Mouse (Mus musculus) stomach, embryonic 16.5 days (tissue): ENCODE data around the gene Pcf11. TPM values are rescaled to one million over a fixed set of nuclear protein-coding genes. Genes with fewer than 3 reads are reported as not detected.

ENCODE experiments used
- ATAC-seq: fragments of 200-750 bp; cut with Nextera tagmentation; 2 replicates; pipeline ENCODE4 v1.8.0; 2017; ENCODE audit warnings: moderate number of reproducible peaks, moderate TSS enrichment; ENCODE audit not compliant: insufficient read depth, low FRiP score
- H3K27ac ChIP-seq: fragments of 300-500 bp; sonication (generic); 2 replicates; pipeline ENCODE4 v1.5.1; 2014; ENCODE audit warnings: low read length
- H3K27me3 ChIP-seq: fragments of 300-500 bp; sonication (generic); 2 replicates; pipeline ENCODE4 v1.6.1; 2014; ENCODE audit warnings: low read length, control low read depth, mixed read lengths; ENCODE audit not compliant: control insufficient read depth, insufficient read depth
- H3K36me3 ChIP-seq: fragments of 300-500 bp; sonication (generic); 2 replicates; pipeline ENCODE4 v1.6.1; 2014; ENCODE audit warnings: low read length; ENCODE audit not compliant: control insufficient read depth, insufficient read depth
- H3K4me1 ChIP-seq: fragments of 300-500 bp; sonication (generic); 2 replicates; pipeline ENCODE4 v1.6.1; 2014; ENCODE audit warnings: low read length, control low read depth, mixed read lengths; ENCODE audit not compliant: control insufficient read depth, insufficient read depth
- H3K4me2 ChIP-seq: fragments of 300-500 bp; sonication (generic); 2 replicates; pipeline ENCODE4 v1.6.1; 2014; ENCODE audit warnings: low read depth, low read length, mixed read lengths
- H3K4me3 ChIP-seq: fragments of 300-500 bp; sonication (generic); replicated peaks from 2 replicates; pipeline ENCODE4 v1.5.1; 2014; ENCODE audit warnings: mild to moderate bottlenecking, low read length
- H3K9ac ChIP-seq: fragments of 300-500 bp; sonication (generic); 2 replicates; pipeline ENCODE4 v1.6.1; 2014; ENCODE audit warnings: low read length
- H3K9me3 ChIP-seq: fragments of 300-500 bp; sonication (generic); replicated peaks from 2 replicates; pipeline ENCODE4 v1.6.1; 2016; ENCODE audit warnings: low read length, control low read depth; ENCODE audit not compliant: control insufficient read depth
- WGBS: fragments of 180-500 bp; shearing (Covaris S2); extraction: QIAGEN DNeasy Blood & Tissue Kit; methylation state at CpG from one replicate; pipeline ENCODE4 v1.1.7; 2014; 5-methylcytosine and 5-hydroxymethylcytosine counted together
- polyA plus RNA-seq: library from polyadenylated mRNA; unstranded; fragments of >200 nt; fragmentation: Nextera tagmentation; extraction: Ambion mirVana; gene quantifications from 2 replicates; pipeline ENCODE4 v1.2.1, GENCODE M21; 2015

The Pcf11 gene
- polyA plus RNA-seq, result 17.0 and 21.2 TPM in 2 replicates

DNA sequence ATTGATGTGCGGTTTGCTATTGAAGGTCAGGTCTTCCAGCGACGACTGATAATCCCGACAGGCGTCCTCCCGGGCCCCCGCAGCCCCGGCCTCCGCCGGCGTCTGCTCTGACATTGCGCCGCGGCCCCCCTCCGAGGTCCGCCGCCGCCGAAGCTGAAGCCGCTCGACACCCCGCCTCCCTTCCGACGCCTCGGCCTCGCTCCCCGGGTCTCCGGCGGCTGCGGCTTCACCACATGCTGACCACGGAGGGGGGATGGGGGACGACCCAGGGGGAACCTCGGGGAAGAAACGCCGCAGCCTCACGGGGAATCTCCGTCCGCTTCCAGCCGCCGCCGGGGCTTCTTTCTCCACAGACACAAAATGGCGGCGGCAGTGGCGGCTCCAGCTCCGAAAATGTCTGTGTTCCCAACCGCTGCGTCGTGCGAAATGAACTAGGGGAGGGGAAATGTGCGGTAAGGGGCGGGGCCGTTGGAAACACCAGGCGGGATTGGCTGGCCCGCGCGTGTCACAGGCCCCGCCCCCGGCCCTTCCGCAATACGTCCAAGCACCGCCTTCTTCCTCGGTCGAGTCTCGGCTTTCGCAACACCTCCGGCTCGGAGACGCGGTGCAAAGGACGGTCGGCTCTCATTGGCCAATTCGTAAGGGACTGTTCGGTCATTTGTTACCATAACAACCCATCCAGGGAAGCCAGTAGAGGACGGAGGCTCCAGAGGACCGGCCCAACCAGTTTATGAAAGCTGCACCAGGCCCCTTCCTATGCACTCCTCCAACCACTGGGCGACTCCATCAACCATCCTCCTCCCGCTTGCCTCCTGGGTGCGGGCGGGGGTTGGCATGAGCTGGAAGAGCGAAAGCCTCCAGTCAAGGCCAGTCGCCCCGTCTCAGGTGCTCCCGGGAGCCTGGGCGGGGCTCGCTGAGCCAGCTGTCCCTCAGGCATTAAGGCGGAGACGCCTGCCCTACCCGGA lies at the start of gene Pcf11:
Pcf11 (minus strand) TSS at position 428 of the 965 bp plus-strand sequence.
- peak within 1 kb of the TSS; percentile 99 for H3K27ac ChIP-seq
- peak; percentile 98 for ATAC-seq
- no peaks in the 10 kb centered on the region for H3K27me3 ChIP-seq
- H3K36me3 ChIP-seq, result no peaks in the 10 kb centered on the region
- H3K9ac ChIP-seq, result peak within 1 kb of the TSS; percentile 98
- H3K4me3 ChIP-seq, result peak within 1 kb of the TSS; percentile 100
- peak within 1 kb of the TSS; percentile 72 for H3K4me2 ChIP-seq
- H3K4me1 ChIP-seq, result peaks cover 15% of the 10 kb centered on the region
- WGBS, result under 1% methylated on average over 87 of the region's 88 CpGs
- no peaks in the 10 kb centered on the region for H3K9me3 ChIP-seq

DNA sequence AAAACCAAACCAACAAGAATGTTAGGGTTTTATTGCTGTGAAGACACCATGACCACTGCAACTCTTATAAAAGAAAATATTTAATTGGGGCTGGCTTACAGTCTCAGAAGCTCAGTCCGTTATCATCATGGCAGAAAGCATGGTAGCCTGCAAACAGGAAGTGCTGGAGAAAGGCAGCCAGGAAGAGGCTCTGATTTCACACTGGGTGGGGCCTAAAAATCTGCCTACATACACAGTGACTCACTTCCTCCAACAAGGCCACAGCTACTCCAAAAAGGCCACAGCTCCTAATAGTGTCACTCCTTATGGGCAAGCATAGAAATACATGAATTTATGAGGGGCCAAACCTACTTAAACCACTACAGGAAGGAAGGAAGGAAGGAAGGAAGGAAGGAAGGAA lies 45.3 kb upstream of the Pcf11 start:
- H3K27me3 ChIP-seq, result no peaks in the 10 kb centered on the region
- H3K36me3 ChIP-seq, result no peaks in the 10 kb centered on the region
- no peak overlapping the region for H3K4me2 ChIP-seq
- no peak overlapping the region for H3K4me3 ChIP-seq
- H3K9me3 ChIP-seq, result no peaks in the 10 kb centered on the region; the same call in 1 of the 2 replicates
- H3K27ac ChIP-seq, result no peak overlapping the region
- 75% methylated on average over 1 of the region's 1 CpGs for WGBS
- H3K9ac ChIP-seq, result no peak overlapping the region
- H3K4me1 ChIP-seq, result no peaks in the 10 kb centered on the region
- ATAC-seq, result no peak

DNA sequence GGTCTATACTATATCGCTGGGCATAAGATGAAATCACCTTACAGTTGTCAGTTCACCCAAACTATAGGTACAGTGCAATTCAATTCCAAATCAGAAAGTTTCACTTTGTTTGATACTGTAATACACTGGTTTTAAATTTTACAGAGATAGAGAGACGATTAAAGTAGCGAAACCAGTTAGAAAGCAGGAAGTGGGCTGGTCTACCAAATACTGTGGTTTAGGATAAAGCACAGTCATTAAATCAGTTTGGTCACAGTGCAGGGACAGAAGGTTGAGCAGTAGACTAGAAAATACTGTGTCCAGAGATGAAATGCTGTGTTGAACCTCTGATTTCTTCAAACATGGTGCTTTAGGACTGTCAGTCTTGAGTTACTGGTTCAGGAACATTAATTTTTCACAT lies 41.9 kb upstream of the Pcf11 start:
- WGBS, result 76% methylated on average over 3 of the region's 3 CpGs

DNA sequence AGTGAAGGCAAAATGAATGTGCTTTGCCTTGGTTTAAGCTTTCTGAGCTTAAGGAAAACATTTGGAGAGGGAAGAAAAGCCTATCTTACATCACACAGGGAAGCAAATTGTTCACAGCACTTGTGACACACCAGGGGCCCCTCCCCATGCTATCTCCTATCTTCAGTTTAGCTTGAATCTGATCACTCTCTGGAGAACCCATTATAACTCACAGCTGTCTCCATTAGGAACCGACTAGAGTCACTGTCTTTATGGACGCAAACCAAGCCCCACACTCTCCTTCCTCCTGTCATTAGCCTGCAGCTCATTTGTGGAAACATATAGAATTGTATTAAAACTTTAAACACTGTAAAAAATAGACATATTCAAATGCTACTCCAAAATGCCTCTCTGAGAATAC lies 39.8 kb upstream of the Pcf11 start:
- no peaks in the 10 kb centered on the region for H3K27me3 ChIP-seq
- no peaks in the 10 kb centered on the region for H3K36me3 ChIP-seq
- no peak overlapping the region for H3K4me3 ChIP-seq
- H3K9ac ChIP-seq, result no peak overlapping the region
- no peaks in the 10 kb centered on the region for H3K4me1 ChIP-seq
- no peaks in the 10 kb centered on the region for H3K9me3 ChIP-seq
- no peak overlapping the region for H3K27ac ChIP-seq
- H3K4me2 ChIP-seq, result no peak overlapping the region
- ATAC-seq, result no peak
- WGBS, result 25% methylated on average over 2 of the region's 2 CpGs

More for the DNA sequence above, 41.9 kb upstream of the Pcf11 start:
- H3K9me3 ChIP-seq, result no peaks in the 10 kb centered on the region; the same call in 1 of the 2 replicates
- H3K4me3 ChIP-seq, result no peak overlapping the region
- no peak for ATAC-seq
- no peak overlapping the region for H3K4me2 ChIP-seq
- H3K36me3 ChIP-seq, result no peaks in the 10 kb centered on the region
- H3K4me1 ChIP-seq, result no peaks in the 10 kb centered on the region
- H3K9ac ChIP-seq, result no peak overlapping the region
- no peak overlapping the region for H3K27ac ChIP-seq
- no peaks in the 10 kb centered on the region for H3K27me3 ChIP-seq

DNA sequence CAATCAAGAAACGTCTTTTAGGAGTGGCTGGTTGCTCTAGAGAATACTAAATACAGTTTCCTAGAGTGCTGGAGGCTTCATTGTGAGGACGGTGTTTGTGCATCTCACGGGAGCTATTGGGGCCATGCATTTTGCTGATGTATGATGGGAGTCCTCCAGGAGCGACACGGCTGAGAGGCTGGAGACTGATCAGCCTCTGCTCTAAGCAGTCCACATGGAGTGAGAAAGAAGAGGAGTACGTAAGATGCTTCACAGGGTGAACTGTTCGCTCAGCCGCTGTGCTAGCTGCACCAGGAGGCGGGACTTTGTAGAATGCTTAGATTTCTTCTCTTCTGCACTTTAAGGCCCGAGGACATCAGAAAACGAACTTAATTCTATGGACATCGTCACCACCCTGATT lies 37.0 kb upstream of the Pcf11 start:
- Histone ChIP-seq H3K36me3 (no peaks in the 10 kb centered on the region), H3K27me3 (no peaks in the 10 kb centered on the region), H3K4me2 (no peak overlapping the region), H3K4me3 (no peak overlapping the region), H3K4me1 (no peaks in the 10 kb centered on the region), H3K9me3 (no peaks in the 10 kb centered on the region), H3K9ac (no peak overlapping the region), H3K27ac (no peak overlapping the region)
- WGBS, result 71% methylated on average over 12 of the region's 12 CpGs
- ATAC-seq, result no peak

DNA sequence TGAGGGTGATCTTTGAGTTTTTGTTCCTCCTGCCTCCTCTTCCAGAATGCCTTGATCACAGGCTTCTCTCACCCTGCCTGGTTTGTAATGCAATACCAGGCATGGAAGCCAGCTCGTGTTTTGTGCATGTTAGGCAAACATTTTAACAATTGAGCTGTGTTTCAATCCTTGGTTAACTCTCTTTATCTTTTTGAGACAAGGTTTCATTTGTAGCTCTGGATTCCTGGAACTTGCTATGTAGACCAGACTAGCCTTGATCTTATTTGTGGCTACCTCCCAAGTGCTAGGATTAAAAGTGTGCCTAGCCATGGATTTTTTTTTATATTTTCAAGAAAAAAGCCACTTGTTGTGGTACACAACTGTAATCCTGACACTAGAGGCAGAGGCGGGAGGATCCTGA lies 35.8 kb upstream of the Pcf11 start:
- Histone ChIP-seq H3K9me3 (no peaks in the 10 kb centered on the region), H3K4me1 (no peaks in the 10 kb centered on the region), H3K4me3 (no peak overlapping the region), H3K36me3 (no peaks in the 10 kb centered on the region), H3K27ac (no peak overlapping the region), H3K9ac (no peak overlapping the region), H3K4me2 (no peak overlapping the region), H3K27me3 (no peaks in the 10 kb centered on the region)
- WGBS, result 58% methylated on average over 2 of the region's 2 CpGs
- no peak for ATAC-seq

DNA sequence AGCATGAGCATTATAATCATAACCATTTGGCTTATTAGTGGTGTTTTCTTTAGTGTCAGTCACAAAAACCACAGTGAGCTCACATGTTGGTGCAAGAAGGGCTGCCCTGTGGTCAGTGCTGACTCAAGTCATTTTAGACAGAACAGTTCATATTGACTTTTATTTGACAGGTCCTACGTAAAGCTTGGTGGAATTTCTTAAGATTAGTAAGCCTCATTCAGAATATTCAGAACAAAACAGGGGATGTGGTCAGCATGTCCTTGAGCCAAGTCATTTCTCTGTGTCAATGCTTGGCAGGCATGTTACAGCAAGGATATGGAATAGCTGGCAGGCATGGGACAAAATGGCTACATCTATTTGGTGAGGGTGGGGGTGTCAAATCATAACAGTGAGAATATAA lies 33.9 kb upstream of the Pcf11 start:
- Histone ChIP-seq H3K4me2 (no peak overlapping the region), H3K4me3 (no peak overlapping the region), H3K27me3 (no peaks in the 10 kb centered on the region), H3K4me1 (no peaks in the 10 kb centered on the region), H3K27ac (no peak overlapping the region), H3K9ac (no peak overlapping the region), H3K9me3 (no peaks in the 10 kb centered on the region), H3K36me3 (no peaks in the 10 kb centered on the region)
- ATAC-seq, result no peak
- 53% methylated on average over 1 of the region's 1 CpGs for WGBS

DNA sequence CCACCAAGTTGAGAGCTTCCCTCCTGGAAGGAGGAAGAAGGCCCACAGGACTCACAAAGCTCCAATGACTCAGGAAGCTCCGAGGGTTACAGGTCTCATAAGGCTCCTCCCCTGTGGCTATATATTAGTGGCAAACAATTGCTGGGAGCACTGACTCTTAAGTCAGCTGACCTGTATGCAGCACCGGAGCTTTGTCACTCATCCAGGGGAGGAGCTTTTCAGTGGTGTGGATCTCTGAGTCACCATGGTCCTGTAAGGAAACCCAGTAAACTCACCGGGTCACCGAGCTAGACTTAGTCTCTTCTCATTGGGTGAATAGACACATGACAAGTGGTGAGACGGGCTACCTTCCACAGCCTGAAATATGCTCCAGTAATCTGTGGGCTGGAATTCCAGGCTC lies 29.0 kb upstream of the Pcf11 start:
- Histone ChIP-seq H3K9me3 (no peaks in the 10 kb centered on the region), H3K27me3 (no peaks in the 10 kb centered on the region), H3K27ac (no peak overlapping the region), H3K4me2 (no peak overlapping the region), H3K9ac (no peak overlapping the region), H3K36me3 (no peaks in the 10 kb centered on the region), H3K4me3 (no peak overlapping the region), H3K4me1 (no peaks in the 10 kb centered on the region)
- WGBS, result 66% methylated on average over 5 of the region's 5 CpGs
- ATAC-seq, result peak; percentile 68

DNA sequence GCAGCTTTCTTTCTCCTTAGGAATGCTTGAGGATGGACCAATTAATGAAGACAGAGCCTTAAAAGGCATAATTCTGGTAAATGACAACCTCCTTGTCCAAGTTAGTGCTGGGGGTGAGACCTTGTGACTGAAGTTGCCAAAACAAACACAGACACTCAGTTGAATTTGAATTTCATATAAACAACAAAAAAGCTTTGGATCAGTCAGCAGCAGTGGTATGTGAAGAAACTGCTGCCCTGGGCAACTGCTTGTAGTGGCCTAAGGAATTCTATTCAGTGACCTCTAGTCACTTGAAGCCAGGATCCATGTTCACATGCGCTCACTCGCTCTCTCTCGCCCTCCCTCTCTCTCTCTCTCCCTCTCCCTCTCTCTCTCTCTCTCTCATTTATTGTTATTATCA lies 26.7 kb upstream of the Pcf11 start:
- H3K36me3 ChIP-seq, result no peaks in the 10 kb centered on the region
- no peak overlapping the region for H3K4me2 ChIP-seq
- 75% methylated on average over 3 of the region's 3 CpGs for WGBS
- H3K9me3 ChIP-seq, result no peaks in the 10 kb centered on the region
- no peak overlapping the region for H3K9ac ChIP-seq
- H3K27ac ChIP-seq, result no peak overlapping the region
- H3K4me1 ChIP-seq, result no peaks in the 10 kb centered on the region
- no peak overlapping the region for H3K4me3 ChIP-seq
- no peak for ATAC-seq
- H3K27me3 ChIP-seq, result no peaks in the 10 kb centered on the region
